Mouse (Mus musculus) megakaryocyte progenitor cell, adult 5-6 weeks (primary cell): Measurements from ENCODE around the gene Spata45. TPM values are rescaled to one million over a fixed set of nuclear protein-coding genes. Genes with fewer than 3 reads are reported as not detected.

ENCODE experiments used
- ATAC-seq: replicated peaks from 2 replicates; pipeline ENCODE4 v1.8.0; 2016; ENCODE audit warnings: mild to moderate bottlenecking, moderate TSS enrichment, inconsistent platforms; ENCODE audit not compliant: poor library complexity
- total RNA-seq, 2 experiments: library from RNA; stranded (forward) in 1 of 2; stranded (reverse) in 1 of 2; fragments of 157-497, 149-512 nt in 1 of 2; fragments of 200-1000 nt in 1 of 2; gene quantifications; 2 replicates each; pipeline versions ENCODE4 v1.2.3 to v1.2.4; 2015 to 2017

Gene Spata45
- total RNA-seq, 2 experiments from 2014 or later = not detected

GRCm38 (mm10) chr1:191075199-191075883 is 38.9 kb downstream of the Spata45 start:
- ATAC-seq = peak; percentile 56

GRCm38 (mm10) chr1:191083230-191083629 is 46.8 kb downstream of the Spata45 start:
- no peak for ATAC-seq

GRCm38 (mm10) chr1:191084951-191085559 is 48.6 kb downstream of the Spata45 start:
- peak; percentile 41 for ATAC-seq

- peak; percentile 82 for ATAC-seq
Measured at GRCm38 (mm10) chr1:191085597-191085996, 49.2 kb downstream of the Spata45 start.

- ATAC-seq = 0 out of 2 replicates have a peak, but pooled peaks have one; percentile 7
Measured at GRCm38 (mm10) chr1:191086304-191086878, 50.0 kb downstream of the Spata45 start.

- ATAC-seq = 0 out of 2 replicates have a peak, but pooled peaks have one; percentile 4
Measured at GRCm38 (mm10) chr1:191086960-191087359, 50.5 kb downstream of the Spata45 start.

GRCm38 (mm10) chr1:191087955-191088354 is 51.5 kb downstream of the Spata45 start:
- no peak for ATAC-seq

GRCm38 (mm10) chr1:191089355-191089754 is 52.9 kb downstream of the Spata45 start:
- no peak for ATAC-seq

GRCm38 (mm10) chr1:191092050-191092449 is 55.6 kb downstream of the Spata45 start:
- ATAC-seq = no peak

Other genes starting within 250 kb of the Spata45 start
- gene Rps6kc1, start 124.9 kb upstream of the Spata45 start, total RNA-seq (2015) = 6.9 and 7.2 TPM in 2 replicates
- gene Rps6kc1, start 124.9 kb upstream of the Spata45 start, total RNA-seq (2017) = 8.7 and 10.4 TPM in 2 replicates
- gene Angel2, start 111.5 kb upstream of the Spata45 start, total RNA-seq (2015) = 23.4 and 25.3 TPM in 2 replicates
- 22.9 and 35.8 TPM in 2 replicates for gene Angel2, start 111.5 kb upstream of the Spata45 start, total RNA-seq (2017)
- 0.05 and 0.07 TPM in 2 replicates for gene Vash2, start 57.3 kb upstream of the Spata45 start, total RNA-seq (2015)
- 0.07 and 0.08 TPM in 2 replicates for gene Vash2, start 57.3 kb upstream of the Spata45 start, total RNA-seq (2017)
- 29.9 and 30.6 TPM in 2 replicates for gene Flvcr1, start 10.5 kb upstream of the Spata45 start, total RNA-seq (2015)
- gene Flvcr1, start 10.5 kb upstream of the Spata45 start, total RNA-seq (2017) = 21.7 and 24.9 TPM in 2 replicates
- 12.9 and 19.3 TPM in 2 replicates for gene Tatdn3, start 26.3 kb downstream of the Spata45 start, total RNA-seq (2015)
- gene Tatdn3, start 26.3 kb downstream of the Spata45 start, total RNA-seq (2017) = 18.0 and 19.5 TPM in 2 replicates
- 9.8 and 9.9 TPM in 2 replicates for gene Nsl1, start 26.4 kb downstream of the Spata45 start, total RNA-seq (2015)
- 16.0 and 23.1 TPM in 2 replicates for gene Nsl1, start 26.4 kb downstream of the Spata45 start, total RNA-seq (2017)
- gene Batf3, start 61.2 kb downstream of the Spata45 start, total RNA-seq (2015) = 1.0 and 1.9 TPM in 2 replicates
- 1.3 TPM in 1 of 2 replicates, not detected in the other for gene Batf3, start 61.2 kb downstream of the Spata45 start, total RNA-seq (2017)
- gene Fam71a, start 128.2 kb downstream of the Spata45 start, total RNA-seq (2015) = 0.12 TPM in 1 of 2 replicates, not detected in the other
- gene Fam71a, start 128.2 kb downstream of the Spata45 start, total RNA-seq (2017) = not detected in 2 replicates
- gene Atf3, start 181.4 kb downstream of the Spata45 start, total RNA-seq (2015) = 2.2 and 8.0 TPM in 2 replicates
- 1.0 and 20.5 TPM in 2 replicates for gene Atf3, start 181.4 kb downstream of the Spata45 start, total RNA-seq (2017)